Mouse (Mus musculus): ENCODE measurements around the gene Mcts1. TPM values are rescaled to one million over a fixed set of nuclear protein-coding genes. Genes with fewer than 3 reads are reported as not detected.

Mcts1 gene
- polyA plus RNA-seq, 1 experiment from 2014 or later, result 105 TPM

Other genes starting within 250 kb of the Mcts1 start
- 107 and 115 TPM in 2 replicates for gene Lamp2, start 144.1 kb upstream of the Mcts1 start, polyA plus RNA-seq (2014; fragmentation: Nextera tagmentation; extraction: Ambion mirVana)
- 72.0 and 81.9 TPM in 2 replicates for gene Cul4b, start 24.4 kb upstream of the Mcts1 start, polyA plus RNA-seq (2014; fragmentation: Nextera tagmentation; extraction: Ambion mirVana)
- gene C1galt1c1, start 34.5 kb downstream of the Mcts1 start, polyA plus RNA-seq (2014; fragmentation: Nextera tagmentation; extraction: Ambion mirVana), result 23.2 and 26.1 TPM in 2 replicates
- not detected in 2 replicates for gene 6030498E09Rik, start 172.1 kb downstream of the Mcts1 start, polyA plus RNA-seq (2014; fragmentation: Nextera tagmentation; extraction: Ambion mirVana)